ENCODE assay signal across 15 mouse cellular contexts in genomic region chr14:99504909-99505308, GRCm38 (mm10).
"Had no signal": no experiment of that assay in that cellular context is flagged by ENCODE, and none has a peak within 500 bp of the region (broad histone marks: within the 10 kb centered on the region; RNA-seq: fewer than 3 reads in every experiment).

No protein-coding gene starts in this region.

- H3K36me3 ChIP-seq: neural tube, embryonic 13.5 days; neural tube, embryonic 15.5 days; stomach, embryonic 15.5 days had no signal

- H3K4me3 ChIP-seq: neural tube, embryonic 13.5 days; neural tube, embryonic 15.5 days; stomach, embryonic 15.5 days had no signal

- H3K27ac ChIP-seq: neural tube, embryonic 13.5 days; neural tube, embryonic 15.5 days; stomach, embryonic 15.5 days; stomach, postnatal 0 days had no signal

- H3K4me1 ChIP-seq: neural tube, embryonic 13.5 days; neural tube, embryonic 15.5 days; stomach, embryonic 15.5 days had no signal

- H3K9me3 ChIP-seq: stomach, embryonic 15.5 days had no signal

- DNase-seq: right cerebral cortex, adult 18-20 months; right cerebral cortex, postnatal 14 days; right cerebral cortex, postnatal 25 days; right cerebral cortex, postnatal 4 days; spleen, adult 18-20 months; thymus, adult 18-20 months; thymus, adult 2 months; thymus, postnatal 14 days; thymus, postnatal 25 days; thymus, postnatal 36 days; thymus, postnatal 4 days had no signal

- H3K4me2 ChIP-seq: neural tube, embryonic 13.5 days; neural tube, embryonic 15.5 days; stomach, embryonic 15.5 days had no signal

- H3K27me3 ChIP-seq: neural tube, embryonic 13.5 days; neural tube, embryonic 15.5 days; stomach, embryonic 15.5 days had no signal

- H3K9ac ChIP-seq: neural tube, embryonic 13.5 days; neural tube, embryonic 15.5 days; stomach, embryonic 15.5 days had no signal
